Mouse (Mus musculus) erythroblast, embryonic 14.5 days (primary cell): ENCODE results near the gene Sfrp4.

Source experiments
- GATA1 ChIP-seq: IDR thresholded peaks from 2 replicates; pipeline ENCODE4 v1.6.1; 2012; ENCODE audit warnings: low read length, inconsistent platforms, mixed read lengths
- TAL1 ChIP-seq: IDR thresholded peaks from 3 replicates; pipeline ENCODE4 v1.6.1; 2012; ENCODE audit warnings: low read length, inconsistent platforms, mixed read lengths

DNA sequence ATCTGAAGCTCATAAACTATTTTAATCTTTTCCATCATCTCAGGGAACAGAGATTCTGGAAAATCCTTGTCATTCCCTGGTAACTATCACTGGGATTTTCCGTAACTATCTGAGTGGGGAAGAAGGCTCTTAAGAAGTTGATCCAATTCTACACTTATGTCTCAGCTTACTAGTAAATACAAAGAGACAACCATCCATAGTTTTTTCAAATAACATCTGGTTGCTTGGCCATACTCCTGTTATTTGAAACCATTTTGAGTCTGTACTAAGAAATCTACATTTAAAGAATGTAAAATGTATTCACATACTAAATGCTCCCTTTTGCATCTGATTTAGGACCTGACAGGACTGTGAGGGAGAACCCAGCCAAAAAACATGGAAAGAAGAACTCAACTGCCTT, 9.5 kb upstream of the Sfrp4 start:
- TF ChIP-seq GATA1 (no peak), TAL1 (no peak)
